Mouse (Mus musculus) intestine, embryonic 14.5 days (tissue): ENCODE measurements around the gene 9930022D16Rik. TPM values are rescaled to one million over a fixed set of nuclear protein-coding genes. Genes with fewer than 3 reads are reported as not detected.

Experiments used
- ATAC-seq: fragments of 200-750 bp; cut with Nextera tagmentation; replicated peaks from 2 replicates; pipeline ENCODE4 v1.8.0; 2017; ENCODE audit warnings: low read depth, moderate number of reproducible peaks, moderate TSS enrichment, moderate library complexity; ENCODE audit not compliant: low FRiP score, low TSS enrichment
- DNase-seq: peaks from one replicate; pipeline ENCODE4 v3.0.0-alpha.2; 2018; ENCODE audit warnings: low spot score
- H3K27ac ChIP-seq: fragments of 300-500 bp; sonication (generic); 2 replicates; pipeline ENCODE4 v1.5.1; 2014; ENCODE audit warnings: low read depth, mild to moderate bottlenecking, control low read depth
- H3K27me3 ChIP-seq: fragments of 300-500 bp; sonication (generic); replicated peaks from 2 replicates; pipeline ENCODE4 v1.6.1; 2014; ENCODE audit warnings: low read length, control low read depth; ENCODE audit not compliant: control insufficient read depth, insufficient read depth
- H3K36me3 ChIP-seq: fragments of 300-500 bp; sonication (generic); 2 replicates; pipeline ENCODE4 v1.6.1; 2014; ENCODE audit warnings: low read length, control low read depth; ENCODE audit not compliant: control insufficient read depth, insufficient read depth
- H3K4me1 ChIP-seq: fragments of 300-500 bp; sonication (generic); replicated peaks from 2 replicates; pipeline ENCODE4 v1.6.1; 2014; ENCODE audit warnings: low read length, control low read depth, mixed read lengths; ENCODE audit not compliant: control insufficient read depth, insufficient read depth
- H3K4me2 ChIP-seq: fragments of 300-500 bp; sonication (generic); 2 replicates; pipeline ENCODE4 v1.6.1; 2014; ENCODE audit warnings: low read length
- H3K4me3 ChIP-seq: fragments of 300-500 bp; sonication (generic); 2 replicates; pipeline ENCODE4 v1.5.1; 2014; ENCODE audit warnings: low read depth, low read length, control low read depth, mixed read lengths
- H3K9ac ChIP-seq: fragments of 300-500 bp; sonication (generic); 2 replicates; pipeline ENCODE4 v1.6.1; 2014; ENCODE audit warnings: mild to moderate bottlenecking, low read length
- H3K9me3 ChIP-seq: fragments of 300-500 bp; sonication (generic); 2 replicates; pipeline ENCODE4 v1.6.1; 2016; ENCODE audit warnings: low read length, control low read depth; ENCODE audit not compliant: control insufficient read depth
- WGBS: fragments of 180-500 bp; shearing (Covaris S2); extraction: QIAGEN DNeasy Blood & Tissue Kit; methylation state at CpG from one replicate; pipeline ENCODE4 v1.1.7; 2014; 5-methylcytosine and 5-hydroxymethylcytosine counted together
- polyA plus RNA-seq: library from polyadenylated mRNA; unstranded; fragments of >200 nt; fragmentation: Nextera tagmentation; extraction: Ambion mirVana; gene quantifications from 2 replicates; pipeline ENCODE4 v1.2.1, GENCODE M21; 2014

The 9930022D16Rik gene
- polyA plus RNA-seq, 1 experiment from 2014 or later, result not detected

GRCm38 (mm10) chr11:109436889-109437288, 23.2 kb downstream of the 9930022D16Rik start:
- H3K27me3 ChIP-seq, result no peaks in the 10 kb centered on the region
- H3K4me1 ChIP-seq, result no peaks in the 10 kb centered on the region
- no peaks in the 10 kb centered on the region for H3K9me3 ChIP-seq
- H3K4me3 ChIP-seq, result no peak overlapping the region
- ATAC-seq (no peak), DNase-seq (no peak)
- no peak overlapping the region for H3K9ac ChIP-seq
- 71% methylated on average over 7 of the region's 8 CpGs for whole genome bisulfite sequencing
- H3K36me3 ChIP-seq, result peaks cover 48% of the 10 kb centered on the region
- H3K27ac ChIP-seq, result no peak overlapping the region
- no peak overlapping the region for H3K4me2 ChIP-seq

GRCm38 (mm10) chr11:109439209-109439608, 25.5 kb downstream of the 9930022D16Rik start:
- peak; percentile 48; the same call in 1 of the 2 replicates for ATAC-seq
- no peaks in the 10 kb centered on the region for H3K4me1 ChIP-seq
- H3K9ac ChIP-seq, result no peak overlapping the region
- peak overlapping the region; percentile 3; the same call in 1 of the 2 replicates for H3K27ac ChIP-seq
- no peak overlapping the region for H3K4me3 ChIP-seq
- DNase-seq, result no peak
- H3K9me3 ChIP-seq, result no peaks in the 10 kb centered on the region
- H3K27me3 ChIP-seq, result no peaks in the 10 kb centered on the region
- 16% methylated on average over 5 of the region's 5 CpGs for WGBS
- peak overlapping the region; percentile 70 for H3K4me2 ChIP-seq
- peaks cover 41% of the 10 kb centered on the region for H3K36me3 ChIP-seq

- ATAC-seq (peak; percentile 61; the same call in 1 of the 2 replicates), DNase-seq (peak; percentile 82)
- Histone ChIP-seq H3K4me3 (peak overlapping the region; percentile 43), H3K4me2 (peak overlapping the region; percentile 70), H3K36me3 (peaks cover 34% of the 10 kb centered on the region), H3K9me3 (no peaks in the 10 kb centered on the region), H3K9ac (peak overlapping the region; percentile 55), H3K27me3 (no peaks in the 10 kb centered on the region), H3K4me1 (no peaks in the 10 kb centered on the region), H3K27ac (peak overlapping the region; percentile 3; the same call in 1 of the 2 replicates)
- 3% methylated on average over 32 of the region's 32 CpGs for WGBS
Measured at GRCm38 (mm10) chr11:109439829-109440340, 26.2 kb downstream of the 9930022D16Rik start.

- no peaks in the 10 kb centered on the region for H3K9me3 ChIP-seq
- WGBS, result 59% methylated on average over 4 of the region's 4 CpGs
- H3K4me2 ChIP-seq, result peak overlapping the region; percentile 70
- peak overlapping the region; percentile 55; the same call in 1 of the 2 replicates for H3K9ac ChIP-seq
- no peak overlapping the region for H3K27ac ChIP-seq
- peak overlapping the region; percentile 43 for H3K4me3 ChIP-seq
- H3K36me3 ChIP-seq, result peaks cover 27% of the 10 kb centered on the region
- no peaks in the 10 kb centered on the region; the same call in 1 of the 2 replicates for H3K4me1 ChIP-seq
- H3K27me3 ChIP-seq, result no peaks in the 10 kb centered on the region
- DNase-seq (no peak), ATAC-seq (no peak)
Measured at GRCm38 (mm10) chr11:109440641-109441040, 26.9 kb downstream of the 9930022D16Rik start.

- Histone ChIP-seq H3K36me3 (peaks cover 22% of the 10 kb centered on the region), H3K27ac (no peak overlapping the region), H3K9ac (no peak overlapping the region), H3K4me3 (no peak overlapping the region), H3K4me2 (no peak overlapping the region), H3K4me1 (no peaks in the 10 kb centered on the region; the same call in 1 of the 2 replicates), H3K27me3 (no peaks in the 10 kb centered on the region), H3K9me3 (no peaks in the 10 kb centered on the region)
- no peak for ATAC-seq
- 67% methylated on average over 3 of the region's 3 CpGs for WGBS
- no peak for DNase-seq
Measured at GRCm38 (mm10) chr11:109441119-109441518, 27.4 kb downstream of the 9930022D16Rik start.

- no peaks in the 10 kb centered on the region for H3K9me3 ChIP-seq
- no peak overlapping the region for H3K4me3 ChIP-seq
- H3K9ac ChIP-seq, result no peak overlapping the region
- no peaks in the 10 kb centered on the region for H3K27me3 ChIP-seq
- no peak overlapping the region for H3K4me2 ChIP-seq
- H3K36me3 ChIP-seq, result peaks cover 10% of the 10 kb centered on the region; the same call in 1 of the 2 replicates
- 29% methylated on average over 5 of the region's 5 CpGs for WGBS
- DNase-seq (no peak), ATAC-seq (no peak)
- no peak overlapping the region for H3K27ac ChIP-seq
- no peaks in the 10 kb centered on the region; the same call in 1 of the 2 replicates for H3K4me1 ChIP-seq
Measured at GRCm38 (mm10) chr11:109442166-109442730, 28.5 kb downstream of the 9930022D16Rik start.

GRCm38 (mm10) chr11:109443468-109444263, 29.9 kb downstream of the 9930022D16Rik start:
- no peaks in the 10 kb centered on the region for H3K9me3 ChIP-seq
- H3K4me2 ChIP-seq, result no peak overlapping the region
- no peaks in the 10 kb centered on the region; the same call in 1 of the 2 replicates for H3K4me1 ChIP-seq
- DNase-seq (no peak), ATAC-seq (no peak)
- H3K27ac ChIP-seq, result no peak overlapping the region
- no peaks in the 10 kb centered on the region for H3K27me3 ChIP-seq
- WGBS, result 87% methylated on average over 8 of the region's 8 CpGs
- H3K36me3 ChIP-seq, result no peaks in the 10 kb centered on the region
- no peak overlapping the region for H3K9ac ChIP-seq
- no peak overlapping the region for H3K4me3 ChIP-seq

GRCm38 (mm10) chr11:109444600-109444999, 30.9 kb downstream of the 9930022D16Rik start:
- Histone ChIP-seq H3K27me3 (no peaks in the 10 kb centered on the region), H3K4me1 (no peaks in the 10 kb centered on the region; the same call in 1 of the 2 replicates), H3K27ac (no peak overlapping the region), H3K36me3 (no peaks in the 10 kb centered on the region), H3K4me3 (no peak overlapping the region), H3K9me3 (no peaks in the 10 kb centered on the region), H3K9ac (no peak overlapping the region), H3K4me2 (no peak overlapping the region)
- no peak for DNase-seq
- ATAC-seq, result no peak
- WGBS, result 65% methylated on average over 7 of the region's 7 CpGs
